Mouse (Mus musculus) brain, embryonic 14.5 days (tissue): ENCODE measurements at regions not wholly inside any gene's neighbourhood (a gene's known extent, or its start where the extent isn't known, plus 50 kb on each side); places are given as distances from the start of the nearest gene placed in this dataset.

Experiments
- CTCF ChIP-seq: fragments of 200-500 bp; IDR thresholded peaks from 2 replicates; pipeline ENCODE4 v1.5.1; 2012; ENCODE audit warnings: inconsistent platforms, mild to moderate bottlenecking, moderate library complexity, borderline replicate concordance; ENCODE audit not compliant: insufficient read depth, insufficient read length; ENCODE audit errors: extremely low read depth
- POLR2A ChIP-seq: fragments of 200-500 bp; IDR thresholded peaks from 2 replicates; pipeline ENCODE4 v1.6.1; 2012; ENCODE audit warnings: mild to moderate bottlenecking, inconsistent platforms, borderline replicate concordance; ENCODE audit not compliant: poor library complexity, insufficient read depth, insufficient read length, severe bottlenecking; ENCODE audit errors: extremely low read depth

- TF ChIP-seq POLR2A (no peak), CTCF (no peak)
Observed at GRCm38 (mm10) chr5:40735660-40736059, 972.3 kb downstream of the Rab28 start.
